Mouse (Mus musculus) megakaryocyte, embryonic 14.5 days (primary cell): ENCODE data around the gene Gm11569. TPM values are rescaled to one million over a fixed set of nuclear protein-coding genes. Genes with fewer than 3 reads are reported as not detected.
"Not testable (repeated sequence)": the region's sequence is repeated elsewhere in the genome, so short reads cannot be mapped to it uniquely, and the experiment has no call there.

ENCODE experiments used
- H3K27me3 ChIP-seq: replicated peaks from 2 replicates; pipeline ENCODE3; 2012; ENCODE audit warnings: inconsistent platforms
- H3K36me3 ChIP-seq: replicated peaks from 2 replicates; pipeline ENCODE3; 2012; ENCODE audit warnings: low read length, inconsistent platforms, mixed read lengths
- H3K4me1 ChIP-seq: 2 replicates; pipeline ENCODE4 v1.6.1; 2012; ENCODE audit warnings: inconsistent platforms
- H3K4me3 ChIP-seq: replicated peaks from 2 replicates; pipeline ENCODE3; 2012; ENCODE audit warnings: moderate library complexity, mild to moderate bottlenecking, inconsistent platforms
- H3K9me3 ChIP-seq: 2 replicates; pipeline ENCODE4 v1.6.1; 2012; ENCODE audit warnings: inconsistent platforms
- FLI1 ChIP-seq: IDR thresholded peaks from 2 replicates; pipeline ENCODE4 v1.6.1; 2012; ENCODE audit warnings: low read length, inconsistent platforms, mixed read lengths
- GATA1 ChIP-seq: IDR thresholded peaks from 3 replicates; pipeline ENCODE4 v1.6.1; 2012; ENCODE audit warnings: mixed read lengths, low read length, inconsistent platforms, borderline replicate concordance
- polyA plus RNA-seq: library from polyadenylated mRNA; stranded (reverse); fragments of >175 nt; gene quantifications from 2 replicates; pipeline ENCODE4 v1.2.3, GENCODE M21; 2012; ENCODE audit warnings: low replicate concordance; ENCODE audit not compliant: insufficient read depth

The Gm11569 gene
- polyA plus RNA-seq: not detected in 2 replicates

DNA sequence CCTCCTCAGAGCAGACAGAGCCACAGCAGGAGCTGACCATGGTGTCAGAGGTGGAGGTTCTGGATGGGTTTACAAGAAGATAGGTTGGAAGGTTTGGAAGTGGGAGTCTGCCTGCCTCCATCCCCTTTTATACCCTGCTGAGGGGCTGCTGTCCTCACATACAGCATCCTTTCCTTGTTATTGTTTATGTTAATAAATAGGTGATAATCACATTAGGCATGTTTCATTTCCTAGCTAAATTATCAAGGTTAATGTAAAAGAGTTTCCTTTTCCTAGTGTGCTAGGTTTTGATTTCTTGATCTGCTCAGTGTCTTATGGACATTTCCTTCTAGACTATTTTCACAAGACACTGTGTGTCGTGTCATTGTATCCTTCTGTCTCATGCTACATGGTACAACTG is at the start of gene Gm11569:
Gene Gm11569, minus strand, starts transcription at position 101 of the 400 bp plus-strand sequence.
- H3K27me3 ChIP-seq, H3K36me3 ChIP-seq, H3K4me1 ChIP-seq, H3K9me3 ChIP-seq, H3K4me3 ChIP-seq: not testable (repeated sequence)

DNA sequence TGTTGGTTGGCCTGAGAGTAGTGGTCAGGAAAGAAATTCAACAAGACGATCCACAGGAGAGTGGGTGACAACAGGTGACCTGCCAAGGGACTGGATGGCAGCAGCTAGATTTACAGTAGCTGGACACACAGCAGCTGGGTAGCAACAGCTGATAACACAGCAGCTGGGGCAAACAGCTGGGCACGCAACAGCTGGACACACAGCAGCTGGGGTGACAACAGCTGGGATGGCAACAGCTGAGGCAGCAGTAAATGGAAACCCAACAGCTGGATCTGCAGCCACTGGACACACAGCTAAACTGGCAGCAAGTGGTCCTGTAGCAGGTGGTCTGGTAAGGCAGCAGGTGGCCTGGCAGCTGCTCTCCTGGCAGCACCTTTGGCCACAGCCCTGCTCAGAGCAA is 48.0 kb upstream of the Gm11569 start:
- no peak for TF ChIP-seq FLI1
- no peak for TF ChIP-seq GATA1
- Histone ChIP-seq H3K9me3 (no peaks in the 10 kb centered on the region), H3K36me3 (no peaks in the 10 kb centered on the region), H3K27me3 (no peaks in the 10 kb centered on the region), H3K4me3 (peak overlapping the region; percentile 14), H3K4me1 (no peaks in the 10 kb centered on the region)

DNA sequence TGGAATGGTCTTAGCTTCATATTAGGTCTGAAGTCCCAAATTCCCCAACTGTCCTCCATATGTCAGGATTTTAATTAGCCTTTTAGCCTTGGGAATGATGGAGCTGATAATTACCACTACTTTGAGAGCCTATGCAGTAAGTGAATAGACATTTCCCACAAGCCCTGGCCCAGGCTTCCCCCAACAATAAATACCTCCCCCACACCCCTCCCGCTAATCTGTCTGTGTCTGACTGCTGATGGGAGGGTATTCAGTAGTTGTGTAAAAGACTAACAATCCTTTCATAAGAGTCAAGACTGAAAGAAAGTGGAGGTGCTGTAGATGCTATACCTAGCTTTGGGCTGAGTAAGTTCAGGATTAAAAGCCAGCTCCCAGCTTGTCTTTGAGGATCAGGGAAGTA is 43.5 kb upstream of the Gm11569 start:
- Histone ChIP-seq H3K4me1 (no peaks in the 10 kb centered on the region), H3K9me3 (peaks cover 6% of the 10 kb centered on the region; the same call in 1 of the 2 replicates), H3K36me3 (no peaks in the 10 kb centered on the region), H3K4me3 (no peak overlapping the region), H3K27me3 (no peaks in the 10 kb centered on the region)
- no peak for TF ChIP-seq FLI1
- TF ChIP-seq GATA1: no peak

- Histone ChIP-seq H3K9me3 (peaks cover 9% of the 10 kb centered on the region; the same call in 1 of the 2 replicates), H3K27me3 (no peaks in the 10 kb centered on the region), H3K4me3 (peak within 1 kb of the TSS; percentile 53), H3K4me1 (no peaks in the 10 kb centered on the region), H3K36me3 (no peaks in the 10 kb centered on the region)
- TF ChIP-seq GATA1 (no peak), FLI1 (no peak)
Observed at GRCm38 (mm10) chr11:99837966-99838365, 39.2 kb upstream of the Gm11569 start, which contains the start of gene 2300003K06Rik. Gene 2300003K06Rik (minus strand): TSS chr11:99838066.

- peak within 1 kb of the TSS; percentile 14 for H3K4me3 ChIP-seq
- H3K36me3 ChIP-seq, H3K27me3 ChIP-seq: not testable (repeated sequence)
Observed at GRCm38 (mm10) chr11:99815566-99815965, 16.8 kb upstream of the Gm11569 start, which contains the start of gene Gm11564. Gene Gm11564 (minus strand): TSS chr11:99815666.

DNA sequence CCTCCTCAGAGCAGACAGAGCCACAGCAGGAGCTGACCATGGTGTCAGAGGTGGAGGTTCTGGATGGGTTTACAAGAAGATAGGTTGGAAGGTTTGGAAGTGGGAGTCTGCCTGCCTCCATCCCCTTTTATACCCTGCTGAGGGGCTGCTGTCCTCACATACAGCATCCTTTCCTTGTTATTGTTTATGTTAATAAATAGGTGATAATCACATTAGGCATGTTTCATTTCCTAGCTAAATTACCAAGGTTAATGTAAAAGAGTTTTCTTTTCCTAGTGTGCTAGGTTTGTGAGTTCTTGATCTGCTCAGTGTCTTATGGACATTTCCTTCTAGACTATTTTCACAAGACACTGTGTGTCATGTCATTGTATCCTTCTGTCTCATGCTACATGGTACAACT is 11.1 kb upstream of the Gm11569 start, which contains the start of gene Krtap4-13:
Gene Krtap4-13, minus strand, starts transcription at position 101 of the 400 bp plus-strand sequence.
- H3K4me3 ChIP-seq, H3K36me3 ChIP-seq, H3K27me3 ChIP-seq, H3K4me1 ChIP-seq, H3K9me3 ChIP-seq: not testable (repeated sequence)

More at GRCm38 (mm10) chr11:99815566-99815965, 16.8 kb upstream of the Gm11569 start, which contains the start of gene Gm11564:
- H3K4me1 ChIP-seq, H3K9me3 ChIP-seq: not testable (repeated sequence)

GRCm38 (mm10) chr11:99804346-99804745 is 5.6 kb upstream of the Gm11569 start, which contains the start of gene Gm11554:
Gene Gm11554 (minus strand): TSS chr11:99804446.
- not testable (repeated sequence) for H3K27me3 ChIP-seq, H3K4me1 ChIP-seq, H3K4me3 ChIP-seq, H3K9me3 ChIP-seq, H3K36me3 ChIP-seq

DNA sequence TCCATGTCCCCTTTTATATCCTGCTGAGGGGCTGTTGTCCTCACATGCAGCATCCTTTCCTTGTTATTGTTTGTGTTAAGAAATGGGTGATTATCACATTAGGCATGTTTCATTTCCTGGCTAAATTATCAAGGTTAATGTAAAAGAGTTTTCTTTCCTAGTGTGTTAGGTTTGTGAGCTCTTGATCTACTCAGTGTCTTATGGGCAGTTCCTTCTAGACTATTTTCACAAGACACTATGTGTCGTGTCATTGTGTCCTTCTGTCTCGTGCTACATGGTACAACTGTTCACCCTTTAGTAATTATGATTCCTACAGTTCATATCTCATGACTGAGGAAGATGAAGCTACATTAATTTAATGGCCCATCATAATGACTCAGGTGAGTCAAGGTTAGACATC is 5.4 kb downstream of the Gm11569 start, which contains the start of gene Gm11596:
Gene Gm11596, minus strand, starts transcription at position 101 of the 400 bp plus-strand sequence.
- TF ChIP-seq FLI1 (no peak), GATA1 (no peak)
- H3K36me3 ChIP-seq: no peaks in the 10 kb centered on the region
- no peaks in the 10 kb centered on the region for H3K27me3 ChIP-seq
- no peaks in the 10 kb centered on the region for H3K4me1 ChIP-seq
- H3K4me3 ChIP-seq: no peak within 1 kb of the TSS
- no peaks in the 10 kb centered on the region for H3K9me3 ChIP-seq

DNA sequence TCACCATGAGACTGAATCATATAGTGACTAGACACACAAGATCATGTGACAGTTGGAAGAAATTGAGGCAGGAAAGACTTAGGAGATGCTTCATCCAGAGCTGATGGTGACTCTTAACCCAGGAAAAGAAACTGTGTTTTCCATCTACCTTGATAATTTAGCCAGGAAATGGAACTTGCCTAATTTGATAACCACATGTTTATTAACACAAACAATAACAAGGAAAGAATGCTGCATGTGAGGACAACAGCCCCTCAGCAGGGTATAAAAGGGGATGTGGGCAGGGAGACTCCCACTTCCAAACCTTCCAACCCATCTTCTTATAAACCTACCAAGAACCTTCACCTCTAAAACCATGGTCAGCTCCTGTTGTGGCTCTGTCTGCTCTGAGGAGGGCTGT is 13.8 kb downstream of the Gm11569 start, which contains the start of gene Krtap4-9:
Gene Krtap4-9, plus strand, starts transcription at position 301 of the 400 bp plus-strand sequence.
- not testable (repeated sequence) for H3K36me3 ChIP-seq, H3K9me3 ChIP-seq, H3K4me1 ChIP-seq, H3K4me3 ChIP-seq, H3K27me3 ChIP-seq

DNA sequence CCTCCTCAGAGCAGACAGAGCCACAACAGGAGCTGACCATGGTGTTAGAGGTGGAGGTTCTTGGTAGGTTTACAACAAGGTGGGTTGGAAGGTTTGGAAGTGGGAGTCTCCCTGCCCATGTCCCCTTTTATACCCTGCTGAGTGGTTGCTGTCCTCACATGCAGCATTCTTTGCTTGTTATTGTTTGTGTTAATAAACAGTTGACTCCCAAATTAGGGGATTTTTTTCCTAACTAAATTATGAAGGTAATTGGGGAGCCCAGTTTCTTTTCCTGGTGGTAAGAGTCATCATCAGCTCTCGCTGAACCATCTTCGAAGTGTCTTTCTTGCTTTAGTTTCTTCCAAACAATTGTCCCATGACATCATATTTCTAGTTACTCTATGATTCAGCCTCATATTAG is 18.1 kb downstream of the Gm11569 start, which contains the start of gene Krtap4-8:
Gene Krtap4-8, minus strand, starts transcription at position 101 of the 400 bp plus-strand sequence.
- Histone ChIP-seq H3K27me3 (no peaks in the 10 kb centered on the region), H3K4me3 (no peak within 1 kb of the TSS), H3K4me1 (no peaks in the 10 kb centered on the region), H3K9me3 (no peaks in the 10 kb centered on the region), H3K36me3 (no peaks in the 10 kb centered on the region)
- TF ChIP-seq FLI1 (no peak), GATA1 (no peak)

- TF ChIP-seq FLI1 (no peak), GATA1 (no peak)
- Histone ChIP-seq H3K4me1 (no peaks in the 10 kb centered on the region), H3K27me3 (no peaks in the 10 kb centered on the region), H3K36me3 (no peaks in the 10 kb centered on the region), H3K9me3 (no peaks in the 10 kb centered on the region), H3K4me3 (no peak overlapping the region)
Observed at GRCm38 (mm10) chr11:99778401-99778800, 20.3 kb downstream of the Gm11569 start.

DNA sequence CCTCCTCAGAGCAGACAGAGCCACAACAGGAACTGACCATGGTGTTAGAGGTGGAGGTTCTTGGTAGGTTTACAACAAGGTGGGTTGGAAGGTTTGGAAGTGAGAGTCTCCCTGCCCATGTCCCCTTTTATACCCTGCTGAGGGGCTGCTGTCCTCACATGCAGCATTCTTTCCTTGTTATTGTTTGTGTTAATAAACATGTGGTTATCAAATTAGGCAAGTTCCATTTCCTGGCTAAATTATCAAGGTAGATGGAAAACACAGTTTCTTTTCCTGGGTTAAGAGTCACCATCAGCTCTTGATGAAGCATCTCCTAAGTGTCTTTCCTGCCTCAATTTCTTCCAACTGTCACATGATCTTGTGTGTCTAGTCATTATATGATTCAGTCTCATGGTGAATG is 25.9 kb downstream of the Gm11569 start, which contains the start of gene Gm11595:
Gene Gm11595, minus strand, starts transcription at position 101 of the 400 bp plus-strand sequence.
- not testable (repeated sequence) for H3K9me3 ChIP-seq, H3K4me3 ChIP-seq, H3K27me3 ChIP-seq, H3K36me3 ChIP-seq, H3K4me1 ChIP-seq
